Mouse (Mus musculus): Measurements from ENCODE around the gene Gm12800.
"Not testable (repeated sequence)": the region's sequence is repeated elsewhere in the genome, so short reads cannot be mapped to it uniquely, and the experiment has no call there.

Gene Gm12800

DNA sequence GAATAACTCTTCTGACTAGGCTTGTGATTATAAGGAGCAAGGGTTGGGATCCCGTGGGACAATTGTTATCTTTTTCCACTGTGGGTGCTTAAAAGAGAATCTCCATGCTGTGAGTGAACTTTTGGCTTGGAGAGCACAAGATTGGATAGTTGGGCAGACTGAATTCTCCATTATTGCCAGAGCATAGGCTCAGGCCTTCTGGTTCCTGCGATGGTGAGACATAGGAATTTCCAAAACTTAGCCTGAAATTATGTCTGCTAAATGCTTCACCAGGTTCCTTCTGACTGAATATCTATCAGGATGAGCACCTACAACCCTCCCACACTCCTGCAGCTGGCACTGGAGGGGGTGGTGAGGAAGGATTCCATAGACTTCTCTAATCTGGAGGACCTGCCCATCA, at the start of gene Gm12800:
Gm12800 (plus strand) TSS at position 301 of the 400 bp plus-strand sequence.
- not testable (repeated sequence) for DNase-seq

DNA sequence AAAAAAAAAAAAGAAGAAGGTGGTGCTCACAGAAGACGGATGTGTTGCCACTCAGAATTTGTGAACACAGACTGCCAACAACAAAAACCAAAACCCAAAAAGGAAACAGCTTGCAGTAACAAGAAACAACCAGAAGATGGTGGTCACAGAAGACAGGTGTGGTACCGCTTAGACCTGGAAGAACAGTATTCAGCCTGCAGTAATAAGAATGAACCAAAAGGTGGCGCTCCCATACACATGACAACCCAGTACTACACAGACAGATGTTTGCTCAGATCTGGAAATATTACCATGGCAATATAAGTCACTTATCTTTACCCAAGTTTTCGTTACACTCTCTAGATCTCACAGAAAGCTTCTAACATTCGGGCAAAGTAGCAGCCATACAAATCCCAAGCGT, 48.0 kb upstream of the Gm12800 start:
- DNase-seq, result no peak

DNA sequence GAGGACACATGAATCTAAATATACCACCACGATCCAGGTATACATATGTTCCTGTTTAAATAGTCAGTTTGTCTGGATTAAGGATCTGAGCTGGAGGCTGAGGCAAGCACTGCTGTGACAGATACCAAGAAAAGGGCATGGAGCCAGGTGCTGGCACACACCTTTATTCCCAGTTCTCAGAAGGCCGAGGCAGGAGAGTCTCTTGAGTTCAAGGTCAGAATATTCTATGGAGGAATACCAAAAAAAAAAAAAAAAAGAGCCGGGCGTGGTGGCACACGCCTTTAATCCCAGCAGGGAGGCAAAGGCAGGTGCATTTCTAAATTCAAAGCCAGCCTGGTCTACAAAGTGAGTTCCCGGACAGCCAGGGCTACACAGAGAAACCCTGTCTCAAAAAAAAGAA, 46.6 kb upstream of the Gm12800 start:
- DNase-seq, result no peak

DNA sequence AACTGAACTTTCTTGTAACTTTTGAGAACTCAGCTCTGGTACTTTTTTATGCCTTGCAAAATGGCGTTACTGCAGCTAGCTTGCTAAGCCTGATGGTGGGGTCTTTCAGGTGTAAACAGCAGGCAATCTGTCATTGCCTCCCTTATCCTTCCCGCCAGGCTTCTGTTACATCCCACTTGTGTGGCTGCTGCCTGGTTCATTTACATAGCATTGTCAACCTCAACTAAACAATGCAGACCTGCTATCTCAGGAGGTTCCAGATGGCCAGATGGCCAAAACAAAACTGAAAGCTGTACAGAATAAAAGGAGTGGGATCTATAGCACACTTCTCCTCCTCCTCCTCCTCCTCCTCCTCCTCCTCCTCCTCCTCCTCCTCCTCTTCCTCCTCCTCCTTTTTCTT, 36.9 kb upstream of the Gm12800 start:
- DNase-seq, result not testable (repeated sequence)

DNA sequence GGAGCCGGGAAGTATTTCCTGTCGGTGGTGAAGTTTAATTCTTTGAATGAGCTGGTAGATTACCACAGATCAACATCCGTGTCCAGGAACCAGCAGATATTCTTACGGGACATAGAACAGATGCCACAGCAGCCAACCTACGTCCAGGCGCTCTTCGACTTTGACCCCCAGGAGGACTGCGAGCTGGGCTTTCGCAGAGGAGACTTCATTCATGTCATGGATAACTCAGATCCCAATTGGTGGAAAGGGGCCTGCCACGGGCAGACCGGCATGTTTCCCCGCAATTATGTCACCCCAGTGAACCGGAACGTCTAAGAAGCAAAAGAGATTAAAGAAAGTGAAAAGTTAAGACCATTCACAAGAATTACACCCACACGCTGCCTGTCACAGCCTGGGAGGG, 33.2 kb upstream of the Gm12800 start:
- DNase-seq, result not testable (repeated sequence)

DNA sequence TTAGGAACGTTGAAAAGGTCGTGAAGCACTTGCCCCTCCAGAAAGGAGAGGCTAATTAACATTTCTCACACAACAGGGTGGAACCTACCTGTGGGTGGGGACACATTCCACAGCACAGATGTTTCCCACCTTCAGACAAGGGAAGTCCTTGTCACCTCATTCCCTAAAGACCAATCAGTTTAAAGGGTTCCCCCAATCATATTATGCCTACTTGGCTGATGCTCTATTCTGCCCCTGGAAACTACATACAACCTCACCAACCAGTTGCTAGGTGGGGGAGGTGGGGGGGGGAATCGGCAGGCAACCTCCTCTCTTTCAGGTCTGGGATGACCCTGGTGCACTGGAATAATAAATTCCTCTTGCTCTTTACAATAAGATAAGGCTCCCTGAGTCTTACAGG, 25.3 kb upstream of the Gm12800 start:
- no peak for DNase-seq

DNA sequence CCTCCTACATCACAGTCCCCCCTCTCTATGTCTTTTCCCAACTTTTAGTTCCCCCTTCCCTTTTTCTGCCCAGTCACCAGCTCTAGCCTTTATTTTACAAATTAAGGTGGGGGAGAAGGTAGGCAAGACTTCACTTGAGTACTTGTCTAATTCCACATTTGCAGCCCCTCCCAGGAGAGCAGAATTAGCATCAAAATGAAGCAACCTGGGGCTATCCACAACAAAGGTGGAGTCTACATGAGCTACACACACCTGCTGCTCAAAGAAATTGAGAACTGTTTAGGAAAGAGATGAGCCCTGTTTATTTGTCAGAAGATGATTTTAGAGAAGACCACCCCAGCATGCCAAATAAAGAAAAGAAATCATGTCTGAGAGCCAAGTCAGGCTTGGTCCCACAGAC, 19.5 kb upstream of the Gm12800 start:
- no peak for DNase-seq

DNA sequence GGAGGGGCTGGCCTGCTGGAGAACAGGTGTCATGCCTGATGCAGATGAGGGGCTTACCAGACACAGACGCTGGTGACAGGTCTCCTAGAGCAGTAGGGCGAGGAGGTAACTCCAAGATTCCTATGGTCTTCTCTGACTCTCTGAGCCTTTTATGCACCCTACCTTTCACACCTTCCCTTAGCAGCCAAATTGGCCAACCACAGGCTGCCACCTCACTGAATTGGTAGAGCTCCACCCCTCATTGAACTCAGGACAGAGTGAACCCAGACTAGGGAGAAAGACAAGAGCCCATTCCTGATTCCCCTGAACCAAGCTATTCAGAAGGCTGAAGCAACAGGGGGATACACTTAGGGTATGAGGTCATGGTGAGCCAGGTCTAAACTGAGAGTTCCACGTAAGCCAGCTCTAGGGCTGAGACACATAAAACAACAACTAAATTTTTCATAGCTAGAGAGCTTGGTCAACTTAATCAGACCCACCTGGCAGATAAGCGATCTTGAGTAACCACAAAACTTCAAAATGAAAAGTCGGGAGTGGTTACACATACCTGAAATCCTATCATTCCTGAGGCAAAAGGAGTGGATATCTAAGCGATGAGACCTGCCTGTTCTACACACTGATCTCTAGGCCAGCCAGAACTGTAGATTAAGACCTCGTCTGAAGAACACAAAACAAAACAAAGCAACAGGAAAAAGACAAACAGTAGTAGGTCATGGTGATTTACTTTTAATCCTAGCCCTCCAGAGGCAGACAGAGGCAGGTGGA, 15.1 kb upstream of the Gm12800 start, which contains the start of gene C130073F10Rik:
C130073F10Rik (minus strand) TSS at position 134 of the 765 bp plus-strand sequence.
- DNase-seq, result no peak

DNA sequence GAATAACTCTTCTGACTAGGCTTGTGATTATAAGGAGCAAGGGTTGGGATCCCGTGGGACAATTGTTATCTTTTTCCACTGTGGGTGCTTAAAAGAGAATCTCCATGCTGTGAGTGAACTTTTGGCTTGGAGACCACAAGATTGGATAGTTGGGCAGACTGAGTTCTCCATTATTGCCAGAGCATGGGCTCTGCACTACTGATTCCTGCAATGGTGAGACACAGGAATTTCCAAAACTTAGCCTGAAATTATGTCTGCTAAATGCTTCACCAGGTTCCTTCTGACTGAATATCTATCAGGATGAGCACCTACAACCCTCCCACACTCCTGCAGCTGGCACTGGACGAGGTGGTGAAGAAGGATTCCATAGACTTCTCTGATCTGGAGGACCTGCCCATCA, 31.2 kb downstream of the Gm12800 start, which contains the start of gene Gm12794:
Gm12794 (plus strand) TSS at position 301 of the 400 bp plus-strand sequence.
- not testable (repeated sequence) for DNase-seq
